Mouse (Mus musculus): ENCODE data around the gene Ptgr1. TPM values are rescaled to one million over a fixed set of nuclear protein-coding genes. Genes with fewer than 3 reads are reported as not detected.

Ptgr1 gene
- polyA plus RNA-seq, 1 experiment from 2014 or later: 15.0 TPM

GRCm38 (mm10) chr4:59003806-59004200 lies 16.9 kb upstream of the Ptgr1 start:
- H3K4me1 ChIP-seq: peaks cover 22% of the 10 kb centered on the region
- H3K27me3 ChIP-seq: no peaks in the 10 kb centered on the region
- no peaks in the 10 kb centered on the region for H3K36me3 ChIP-seq
- peak overlapping the region; percentile 74 for H3K4me2 ChIP-seq (replicated peaks)
- ATAC-seq (ENCODE audit: low FRiP score): no peak
- 0 out of 2 replicates have a peak overlapping the region, but pooled peaks have one; percentile 92 for H3K27ac ChIP-seq
- 34% methylated on average over 7 of the region's 7 CpGs for WGBS
- H3K9me3 ChIP-seq (replicated peaks): no peaks in the 10 kb centered on the region
- peak overlapping the region; percentile 82 for H3K4me3 ChIP-seq
- H3K9ac ChIP-seq: peak overlapping the region; percentile 94

- Histone ChIP-seq H3K36me3 (no peaks in the 10 kb centered on the region), H3K9me3 (replicated peaks) (no peaks in the 10 kb centered on the region), H3K4me3 (peak within 1 kb of the TSS; percentile 82), H3K4me1 (peaks cover 22% of the 10 kb centered on the region), H3K9ac (peak within 1 kb of the TSS; percentile 94), H3K4me2 (replicated peaks) (peak within 1 kb of the TSS; percentile 74), H3K27ac (peak within 1 kb of the TSS; percentile 92), H3K27me3 (no peaks in the 10 kb centered on the region)
- peak; percentile 99 for ATAC-seq (ENCODE audit: low FRiP score)
- under 1% methylated on average over 87 of the region's 89 CpGs for WGBS
Measured at GRCm38 (mm10) chr4:59002948-59003805, 16.3 kb upstream of the Ptgr1 start, which contains the start of gene Gm20503. Gene Gm20503, plus strand, starts transcription at chr4:59003210.

GRCm38 (mm10) chr4:59000614-59001013 lies 13.7 kb upstream of the Ptgr1 start:
- 0% methylated on average over 2 of the region's 2 CpGs for WGBS
- H3K4me3 ChIP-seq: no peak overlapping the region
- H3K27ac ChIP-seq: no peak overlapping the region
- H3K36me3 ChIP-seq: no peaks in the 10 kb centered on the region
- H3K27me3 ChIP-seq: no peaks in the 10 kb centered on the region
- H3K4me1 ChIP-seq: peaks cover 19% of the 10 kb centered on the region
- H3K9ac ChIP-seq: no peak overlapping the region
- no peak for ATAC-seq (ENCODE audit: low FRiP score)
- no peak overlapping the region for H3K4me2 ChIP-seq (replicated peaks)
- H3K9me3 ChIP-seq (replicated peaks): no peaks in the 10 kb centered on the region

GRCm38 (mm10) chr4:58999686-59000085 lies 12.8 kb upstream of the Ptgr1 start:
- ATAC-seq (ENCODE audit: low FRiP score): no peak
- Histone ChIP-seq H3K4me3 (no peak overlapping the region), H3K27ac (no peak overlapping the region), H3K4me2 (replicated peaks) (no peak overlapping the region), H3K9me3 (replicated peaks) (no peaks in the 10 kb centered on the region), H3K4me1 (peaks cover 15% of the 10 kb centered on the region), H3K9ac (no peak overlapping the region), H3K36me3 (no peaks in the 10 kb centered on the region), H3K27me3 (no peaks in the 10 kb centered on the region)
- WGBS: 16% methylated on average over 2 of the region's 2 CpGs

- ATAC-seq (ENCODE audit: low FRiP score): no peak
- peaks cover 5% of the 10 kb centered on the region for H3K4me1 ChIP-seq
- no peak overlapping the region for H3K9ac ChIP-seq
- no peak overlapping the region for H3K4me2 ChIP-seq (replicated peaks)
- 87% methylated on average over 1 of the region's 1 CpGs for WGBS
- no peaks in the 10 kb centered on the region for H3K27me3 ChIP-seq
- H3K9me3 ChIP-seq (replicated peaks): no peaks in the 10 kb centered on the region
- H3K27ac ChIP-seq: no peak overlapping the region
- no peak overlapping the region for H3K4me3 ChIP-seq
- no peaks in the 10 kb centered on the region for H3K36me3 ChIP-seq
Measured at GRCm38 (mm10) chr4:58998688-58999087, 11.8 kb upstream of the Ptgr1 start.

- no peaks in the 10 kb centered on the region for H3K27me3 ChIP-seq
- H3K36me3 ChIP-seq: no peaks in the 10 kb centered on the region
- H3K4me2 ChIP-seq (replicated peaks): no peak overlapping the region
- 71% methylated on average over 5 of the region's 5 CpGs for WGBS
- no peak overlapping the region for H3K27ac ChIP-seq
- no peak overlapping the region for H3K4me3 ChIP-seq
- H3K9ac ChIP-seq: no peak overlapping the region
- ATAC-seq (ENCODE audit: low FRiP score): no peak
- H3K9me3 ChIP-seq (replicated peaks): no peaks in the 10 kb centered on the region
- H3K4me1 ChIP-seq: no peaks in the 10 kb centered on the region
Measured at GRCm38 (mm10) chr4:58997081-58997480, 10.2 kb upstream of the Ptgr1 start.

GRCm38 (mm10) chr4:58995251-58995693 lies 8.4 kb upstream of the Ptgr1 start:
- ATAC-seq (ENCODE audit: low FRiP score): no peak
- H3K9ac ChIP-seq: no peak overlapping the region
- H3K27ac ChIP-seq: no peak overlapping the region
- no peaks in the 10 kb centered on the region for H3K27me3 ChIP-seq
- no peak overlapping the region for H3K4me2 ChIP-seq (replicated peaks)
- H3K36me3 ChIP-seq: no peaks in the 10 kb centered on the region
- no peaks in the 10 kb centered on the region for H3K4me1 ChIP-seq
- no peaks in the 10 kb centered on the region for H3K9me3 ChIP-seq (replicated peaks)
- WGBS: 71% methylated on average over 8 of the region's 8 CpGs
- no peak overlapping the region for H3K4me3 ChIP-seq

- H3K9ac ChIP-seq: no peak within 1 kb of the TSS
- ATAC-seq (ENCODE audit: low FRiP score): no peak
- H3K27ac ChIP-seq: no peak within 1 kb of the TSS
- no peak within 1 kb of the TSS for H3K4me3 ChIP-seq
- 92% methylated on average over 4 of the region's 4 CpGs for WGBS
- no peaks in the 10 kb centered on the region for H3K36me3 ChIP-seq
- no peak within 1 kb of the TSS for H3K4me2 ChIP-seq (replicated peaks)
- H3K27me3 ChIP-seq: no peaks in the 10 kb centered on the region
- H3K9me3 ChIP-seq (replicated peaks): no peaks in the 10 kb centered on the region
- no peaks in the 10 kb centered on the region for H3K4me1 ChIP-seq
Measured at GRCm38 (mm10) chr4:58994762-58995161, 7.8 kb upstream of the Ptgr1 start, which contains the start of gene Dnajc25. Gene Dnajc25, plus strand, starts transcription at chr4:58995062.

- Histone ChIP-seq H3K4me3 (no peak overlapping the region), H3K4me1 (no peaks in the 10 kb centered on the region), H3K36me3 (no peaks in the 10 kb centered on the region), H3K27me3 (no peaks in the 10 kb centered on the region; the same call in 1 of the 2 replicates), H3K9ac (no peak overlapping the region), H3K9me3 (replicated peaks) (no peaks in the 10 kb centered on the region), H3K4me2 (replicated peaks) (no peak overlapping the region), H3K27ac (no peak overlapping the region)
- WGBS: 77% methylated on average over 5 of the region's 5 CpGs
- no peak for ATAC-seq (ENCODE audit: low FRiP score)
Measured at GRCm38 (mm10) chr4:58992195-58992594, 5.3 kb upstream of the Ptgr1 start.

GRCm38 (mm10) chr4:58990609-58991434 lies 3.9 kb upstream of the Ptgr1 start:
- Histone ChIP-seq H3K36me3 (no peaks in the 10 kb centered on the region), H3K4me3 (no peak overlapping the region), H3K4me2 (replicated peaks) (no peak overlapping the region), H3K9ac (no peak overlapping the region), H3K4me1 (peaks cover 6% of the 10 kb centered on the region), H3K27ac (no peak overlapping the region), H3K9me3 (replicated peaks) (no peaks in the 10 kb centered on the region), H3K27me3 (no peaks in the 10 kb centered on the region; the same call in 1 of the 2 replicates)
- WGBS: 84% methylated on average over 17 of the region's 17 CpGs
- no peak for ATAC-seq (ENCODE audit: low FRiP score)

- Histone ChIP-seq H3K9me3 (replicated peaks) (no peaks in the 10 kb centered on the region), H3K9ac (no peak overlapping the region), H3K4me2 (replicated peaks) (no peak overlapping the region), H3K27me3 (no peaks in the 10 kb centered on the region; the same call in 1 of the 2 replicates), H3K4me3 (no peak overlapping the region), H3K27ac (no peak overlapping the region), H3K4me1 (peaks cover 6% of the 10 kb centered on the region), H3K36me3 (no peaks in the 10 kb centered on the region)
- ATAC-seq (ENCODE audit: low FRiP score): no peak
- 85% methylated on average over 7 of the region's 7 CpGs for WGBS
Measured at GRCm38 (mm10) chr4:58989303-58989898, 2.5 kb upstream of the Ptgr1 start.

- no peaks in the 10 kb centered on the region for H3K36me3 ChIP-seq
- no peak overlapping the region for H3K4me2 ChIP-seq (replicated peaks)
- no peaks in the 10 kb centered on the region for H3K9me3 ChIP-seq (replicated peaks)
- H3K9ac ChIP-seq: no peak overlapping the region
- no peak for ATAC-seq (ENCODE audit: low FRiP score)
- no peaks in the 10 kb centered on the region; the same call in 1 of the 2 replicates for H3K27me3 ChIP-seq
- no peak overlapping the region for H3K27ac ChIP-seq
- peaks cover 6% of the 10 kb centered on the region for H3K4me1 ChIP-seq
- H3K4me3 ChIP-seq: no peak overlapping the region
- 25% methylated on average over 7 of the region's 7 CpGs for WGBS
Measured at GRCm38 (mm10) chr4:58985157-58985648, 1.7 kb downstream of the Ptgr1 start.

All from hindbrain, embryonic 12.5 days (tissue).